Mouse (Mus musculus) heart, adult 2 months (tissue): ENCODE results near the gene Ddx11. TPM values are rescaled to one million over a fixed set of nuclear protein-coding genes. Genes with fewer than 3 reads are reported as not detected.

Experiments used
- DNase-seq, 2 experiments: peaks; one replicate each; pipeline ENCODE4 v3.0.0; 2021
- H3K27ac ChIP-seq: fragments of 200-600 bp; 2 replicates; pipeline ENCODE4 v1.8.1; 2022
- H3K27me3 ChIP-seq: fragments of 200-500 bp; 2 replicates; pipeline ENCODE4 v1.6.1; 2012; ENCODE audit warnings: mild to moderate bottlenecking, low read length, inconsistent platforms, mixed read lengths; ENCODE audit not compliant: control insufficient read depth, insufficient read depth
- H3K36me3 ChIP-seq: fragments of 200-500 bp; 2 replicates; pipeline ENCODE4 v1.6.1; 2012; ENCODE audit warnings: low read length, inconsistent platforms; ENCODE audit not compliant: control insufficient read depth, insufficient read depth
- H3K4me1 ChIP-seq: fragments of 200-500 bp; 2 replicates; pipeline ENCODE4 v1.6.1; 2011; ENCODE audit warnings: low read length; ENCODE audit not compliant: control insufficient read depth, insufficient read depth
- H3K4me3 ChIP-seq: fragments of 200-600 bp; 2 replicates; pipeline ENCODE4 v1.8.1; 2022
- H3K79me2 ChIP-seq: fragments of 200-500 bp; replicated peaks from 2 replicates; pipeline ENCODE4 v1.6.1; 2012; ENCODE audit warnings: mild to moderate bottlenecking, inconsistent platforms, low read length, moderate library complexity, mixed read lengths; ENCODE audit not compliant: control insufficient read depth, insufficient read depth
- H3K9ac ChIP-seq: fragments of 200-500 bp; 2 replicates; pipeline ENCODE4 v1.6.1; 2012; ENCODE audit warnings: low read depth, mild to moderate bottlenecking, control low read depth, inconsistent platforms, low read length, mixed read lengths
- CTCF ChIP-seq: fragments of 200-600 bp; IDR thresholded peaks from 2 replicates; pipeline ENCODE4 v1.8.1; 2022; ENCODE audit warnings: antibody characterized with exemption, mild to moderate bottlenecking, moderate library complexity
- EP300 ChIP-seq: fragments of 200-500 bp; IDR thresholded peaks from 2 replicates; pipeline ENCODE4 v1.6.1; 2011; ENCODE audit warnings: low read depth, low read length, control low read depth; ENCODE audit not compliant: insufficient read depth
- POLR2A ChIP-seq: fragments of 200-500 bp; IDR thresholded peaks from 2 replicates; pipeline ENCODE4 v1.6.1; 2011; ENCODE audit warnings: mild to moderate bottlenecking, low read depth, low read length, control low read depth; ENCODE audit not compliant: insufficient read depth
- WGBS: fragments of 180-500 bp; shearing (Covaris S2); methylation state at CpG from one replicate; pipeline ENCODE4 v1.1.7; 2018; 5-methylcytosine and 5-hydroxymethylcytosine counted together
- intact Hi-C: fragments of 180-260 bp; cut with DNase I; formaldehyde crosslinking; loops from one replicate; pipeline ENCODE4 v1.15.1; 2025
- polyA plus RNA-seq: library from polyadenylated mRNA; depleted of rRNA; stranded (reverse); fragments of >200 nt; gene quantifications from 2 replicates; pipeline ENCODE4 v1.2.3, GENCODE M21; 2012
- total RNA-seq, 2 experiments: library from RNA; stranded (reverse); gene quantifications; 2 replicates each; pipeline ENCODE4 v1.2.3; 2021

Gene Ddx11
- total and polyA plus RNA-seq, 3 experiments = 1.2 to 1.3 (median 1.3) TPM

GRCm38 (mm10) chr17:66107466-66107865 lies 15.9 kb upstream of the Ddx11 start:
- Histone ChIP-seq H3K36me3 (no peaks in the 10 kb centered on the region), H3K4me1 (peaks cover 4% of the 10 kb centered on the region), H3K4me3 (no peak overlapping the region), H3K79me2 (0 out of 2 replicates have a peak, but pooled peaks cover under 1% of the 10 kb centered on the region), H3K27me3 (no peaks in the 10 kb centered on the region), H3K27ac (no peak overlapping the region), H3K9ac (no peak overlapping the region)
- intact Hi-C loops = loop anchor here (1.0 to 10.0 kb wide), 4 partner anchors 46 to 403 kb away; partner anchors contain the start of gene Twsg1
- TF ChIP-seq CTCF (no peak), EP300 (no peak), POLR2A (no peak)
- DNase-seq = no peak
- 62% methylated on average over 8 of the region's 8 CpGs for WGBS

GRCm38 (mm10) chr17:66108198-66108597 lies 15.1 kb upstream of the Ddx11 start:
- no peak overlapping the region for H3K9ac ChIP-seq
- intact Hi-C loops = loop anchor here (5.0 to 10.0 kb wide), 2 partner anchors 156 to 403 kb away; partner anchors contain the start of gene Twsg1
- 78% methylated on average over 4 of the region's 4 CpGs for WGBS

GRCm38 (mm10) chr17:66110746-66111145 lies 12.6 kb upstream of the Ddx11 start:
- Histone ChIP-seq H3K4me1 (peaks cover 6% of the 10 kb centered on the region), H3K4me3 (no peak overlapping the region; the same call in 1 of the 2 replicates), H3K27ac (no peak overlapping the region), H3K9ac (no peak overlapping the region), H3K27me3 (no peaks in the 10 kb centered on the region), H3K36me3 (no peaks in the 10 kb centered on the region), H3K79me2 (0 out of 2 replicates have a peak, but pooled peaks cover 1% of the 10 kb centered on the region)
- WGBS = 31% methylated on average over 6 of the region's 6 CpGs
- DNase-seq = peak in 1 of 2 experiments; percentile 28
- TF ChIP-seq POLR2A (no peak), CTCF (no peak), EP300 (no peak)
- intact Hi-C loops = no loop called here

More at GRCm38 (mm10) chr17:66108198-66108597, 15.1 kb upstream of the Ddx11 start:
- Histone ChIP-seq H3K4me3 (no peak overlapping the region), H3K79me2 (0 out of 2 replicates have a peak, but pooled peaks cover 1% of the 10 kb centered on the region), H3K4me1 (peaks cover 6% of the 10 kb centered on the region), H3K36me3 (no peaks in the 10 kb centered on the region), H3K27ac (no peak overlapping the region), H3K27me3 (no peaks in the 10 kb centered on the region)
- no peak for TF ChIP-seq CTCF
- no peak for TF ChIP-seq POLR2A
- TF ChIP-seq EP300 = no peak
- DNase-seq = no peak

- under 1% methylated on average over 41 of the region's 41 CpGs for WGBS
- Histone ChIP-seq H3K4me1 (peaks cover 6% of the 10 kb centered on the region), H3K79me2 (0 out of 2 replicates have a peak, but pooled peaks cover 1% of the 10 kb centered on the region), H3K27me3 (no peaks in the 10 kb centered on the region), H3K9ac (peak within 1 kb of the TSS; percentile 91), H3K36me3 (no peaks in the 10 kb centered on the region), H3K27ac (peak within 1 kb of the TSS; percentile 80), H3K4me3 (peak within 1 kb of the TSS; percentile 83)
- DNase-seq = peak; percentile 91 to 92
- peak; percentile 58 for TF ChIP-seq POLR2A
- peak; percentile 9; the same call in 1 of the 2 replicates for TF ChIP-seq CTCF
- TF ChIP-seq EP300 = 0 out of 2 replicates have a peak, but pooled peaks have one; percentile 28
- intact Hi-C loops = no loop called here
Observed at GRCm38 (mm10) chr17:66111402-66111959, 11.8 kb upstream of the Ddx11 start, which contains the start of gene Washc1. Gene Washc1, plus strand, starts transcription at chr17:66111545.

- 0 out of 2 replicates have a peak, but pooled peaks cover 1% of the 10 kb centered on the region for H3K79me2 ChIP-seq
- no peaks in the 10 kb centered on the region for H3K27me3 ChIP-seq
- H3K9ac ChIP-seq = peak overlapping the region; percentile 91
- TF ChIP-seq CTCF = no peak
- TF ChIP-seq EP300 = no peak
- TF ChIP-seq POLR2A = no peak
- H3K36me3 ChIP-seq = no peaks in the 10 kb centered on the region
- DNase-seq = no peak
- peak overlapping the region; percentile 80; the same call in 1 of the 2 replicates for H3K27ac ChIP-seq
- H3K4me3 ChIP-seq = peak overlapping the region; percentile 83
- intact Hi-C loops = no loop called here
- 20% methylated on average over 4 of the region's 4 CpGs for WGBS
- H3K4me1 ChIP-seq = peaks cover 6% of the 10 kb centered on the region
Observed at GRCm38 (mm10) chr17:66112166-66112565, 11.2 kb upstream of the Ddx11 start.

- no peak for DNase-seq
- Histone ChIP-seq H3K36me3 (no peaks in the 10 kb centered on the region), H3K4me3 (no peak overlapping the region), H3K27me3 (no peaks in the 10 kb centered on the region), H3K27ac (no peak overlapping the region), H3K9ac (no peak overlapping the region), H3K79me2 (no peaks in the 10 kb centered on the region), H3K4me1 (no peaks in the 10 kb centered on the region; the same call in 1 of the 2 replicates)
- TF ChIP-seq POLR2A (no peak), CTCF (no peak), EP300 (no peak)
- intact Hi-C loops = no loop called here
- whole genome bisulfite sequencing = 83% methylated on average over 8 of the region's 8 CpGs
Observed at GRCm38 (mm10) chr17:66118991-66119390, 4.3 kb upstream of the Ddx11 start.
